Mouse (Mus musculus) thymus, postnatal 25 days (tissue): Measurements from ENCODE around the gene Apba1.

Source experiments
- DNase-seq: peaks from one replicate; pipeline ENCODE4 v3.0.0; 2022

Apba1 gene

GRCm38 (mm10) chr19:23879862-23880261, 121.2 kb downstream of the Apba1 start:
- DNase-seq: no peak

- DNase-seq: no peak
These were observed 127.5 kb downstream of the Apba1 start for GRCm38 (mm10) chr19:23886169-23886568.

GRCm38 (mm10) chr19:23891421-23891820, 132.7 kb downstream of the Apba1 start:
- DNase-seq: no peak

GRCm38 (mm10) chr19:23892633-23893032, 133.9 kb downstream of the Apba1 start:
- DNase-seq: no peak

DNA sequence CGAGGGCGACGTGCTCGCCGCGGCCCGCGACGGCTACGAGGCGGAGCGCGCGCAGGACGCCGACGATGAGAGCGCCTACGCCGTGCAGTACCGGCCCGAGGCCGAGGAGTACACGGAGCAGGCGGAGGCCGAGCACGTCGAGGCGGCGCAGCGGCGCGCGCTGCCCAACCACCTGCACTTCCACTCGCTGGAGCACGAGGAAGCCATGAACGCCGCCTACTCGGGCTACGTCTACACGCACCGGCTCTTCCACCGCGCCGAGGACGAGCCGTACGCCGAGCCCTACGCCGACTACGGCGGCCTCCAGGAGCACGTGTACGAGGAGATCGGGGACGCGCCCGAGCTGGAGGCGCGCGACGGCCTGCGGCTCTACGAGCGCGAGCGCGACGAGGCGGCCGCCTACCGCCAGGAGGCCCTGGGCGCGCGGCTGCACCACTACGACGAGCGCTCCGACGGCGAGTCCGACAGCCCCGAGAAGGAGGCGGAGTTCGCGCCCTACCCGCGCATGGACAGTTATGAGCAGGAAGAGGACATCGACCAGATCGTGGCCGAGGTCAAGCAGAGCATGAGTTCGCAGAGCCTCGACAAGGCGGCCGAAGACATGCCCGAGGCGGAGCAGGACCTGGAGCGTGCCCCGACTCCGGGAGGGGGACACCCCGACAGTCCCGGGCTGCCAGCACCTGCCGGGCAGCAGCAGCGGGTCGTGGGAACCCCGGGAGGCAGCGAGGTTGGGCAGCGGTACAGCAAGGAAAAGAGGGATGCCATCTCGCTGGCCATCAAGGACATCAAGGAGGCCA, 134.6 kb downstream of the Apba1 start:
- DNase-seq: peak; percentile 9

DNA sequence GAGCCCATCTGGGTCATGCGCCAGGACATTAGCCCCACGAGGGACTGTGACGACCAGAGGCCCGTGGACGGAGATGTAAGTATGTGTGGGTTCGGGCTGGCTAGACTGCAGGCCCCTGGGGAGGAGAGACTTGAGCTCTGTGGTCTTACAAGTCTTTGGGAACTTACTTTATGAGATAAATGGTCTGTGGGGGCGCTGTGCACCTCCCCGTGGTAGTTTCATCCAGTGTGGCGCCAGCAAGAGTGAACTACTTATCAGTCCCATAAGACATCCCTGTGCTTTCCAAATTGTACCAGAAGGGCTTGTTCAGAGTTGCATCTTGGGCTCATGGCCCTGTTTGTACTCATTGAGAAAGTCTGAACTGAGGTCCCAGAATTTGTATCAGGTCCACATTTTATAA, 135.3 kb downstream of the Apba1 start:
- DNase-seq: no peak

DNA sequence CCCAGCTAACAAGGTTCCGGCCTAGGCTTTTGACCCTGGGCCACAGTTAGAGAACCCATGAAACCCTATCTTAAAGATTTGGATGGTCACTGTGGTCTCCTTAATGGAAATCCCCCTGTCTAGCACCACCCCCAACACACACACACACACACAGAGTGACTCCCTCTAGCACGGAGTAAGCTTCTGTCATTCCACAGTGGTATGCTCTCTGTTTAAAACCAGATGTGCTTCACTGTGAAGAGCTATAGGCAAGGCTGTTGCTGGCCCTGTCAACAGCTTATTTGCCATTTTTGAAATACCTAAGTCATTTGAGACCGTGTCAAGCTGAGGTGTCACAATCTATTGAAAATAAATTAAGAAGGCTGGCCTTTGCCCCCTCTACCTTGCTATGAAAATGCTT, 136.1 kb downstream of the Apba1 start:
- no peak for DNase-seq

DNA sequence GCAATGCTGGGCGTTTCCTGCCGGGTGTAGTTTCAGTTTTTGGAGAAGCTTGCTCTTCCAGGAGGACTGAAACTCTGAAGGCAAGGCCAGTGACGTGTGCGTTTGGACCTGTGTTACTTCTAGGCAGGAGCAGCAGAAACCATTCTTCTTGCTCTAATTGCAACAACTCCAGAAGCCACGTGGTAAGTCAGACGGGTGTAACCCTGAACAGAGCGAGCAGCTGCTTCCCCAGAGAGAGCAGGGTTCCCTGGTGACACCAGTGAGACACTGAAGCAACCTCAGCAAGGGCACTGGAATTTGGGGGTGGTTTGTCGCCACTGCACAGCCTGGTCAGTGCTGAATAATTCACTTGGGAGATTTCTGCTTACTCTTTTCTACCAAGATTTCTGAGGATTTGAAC, 138.2 kb downstream of the Apba1 start:
- DNase-seq: no peak

- DNase-seq: no peak
These were observed 139.8 kb downstream of the Apba1 start for GRCm38 (mm10) chr19:23898501-23898900.

DNA sequence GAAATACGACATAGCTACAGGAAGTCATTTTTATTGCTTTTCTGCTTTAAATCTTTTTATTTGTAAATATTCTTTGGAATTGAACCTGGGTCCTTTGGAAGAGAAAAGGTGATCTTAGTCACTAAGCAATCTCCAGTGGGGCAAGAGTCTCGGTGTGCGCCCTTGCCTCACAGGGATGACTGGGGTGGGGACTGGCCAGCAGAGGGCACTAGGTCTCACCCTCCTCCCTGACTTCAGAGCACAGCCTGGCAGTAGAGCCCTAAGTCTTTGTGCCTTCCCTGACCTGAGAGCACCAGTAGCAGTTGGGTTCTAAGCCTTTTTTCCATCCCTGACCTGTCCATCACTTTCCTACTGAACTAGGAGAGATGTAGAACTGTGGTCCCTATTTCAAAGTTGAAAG, 142.5 kb downstream of the Apba1 start:
- peak; percentile 5 for DNase-seq

DNA sequence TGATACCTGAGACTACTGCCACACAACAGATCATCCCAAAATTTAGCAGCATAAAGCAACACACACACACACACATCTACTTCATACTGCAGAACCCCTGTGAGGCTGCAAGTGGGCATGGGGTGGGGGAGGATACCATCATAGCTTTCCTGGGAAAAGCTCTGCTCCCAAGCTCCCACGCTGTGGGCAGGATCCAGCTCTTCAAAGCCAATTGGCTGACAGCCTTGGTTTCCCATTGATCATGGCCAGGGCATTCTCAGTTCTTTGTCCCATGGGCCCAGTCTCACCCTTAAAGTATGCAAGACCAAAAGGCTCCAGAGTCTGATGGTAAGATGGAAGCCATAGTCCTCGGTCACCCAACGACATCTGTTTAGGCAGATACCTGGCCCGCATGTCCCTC, 143.1 kb downstream of the Apba1 start:
- DNase-seq: no peak

- no peak for DNase-seq
These were observed 144.4 kb downstream of the Apba1 start for GRCm38 (mm10) chr19:23903066-23903465.

DNA sequence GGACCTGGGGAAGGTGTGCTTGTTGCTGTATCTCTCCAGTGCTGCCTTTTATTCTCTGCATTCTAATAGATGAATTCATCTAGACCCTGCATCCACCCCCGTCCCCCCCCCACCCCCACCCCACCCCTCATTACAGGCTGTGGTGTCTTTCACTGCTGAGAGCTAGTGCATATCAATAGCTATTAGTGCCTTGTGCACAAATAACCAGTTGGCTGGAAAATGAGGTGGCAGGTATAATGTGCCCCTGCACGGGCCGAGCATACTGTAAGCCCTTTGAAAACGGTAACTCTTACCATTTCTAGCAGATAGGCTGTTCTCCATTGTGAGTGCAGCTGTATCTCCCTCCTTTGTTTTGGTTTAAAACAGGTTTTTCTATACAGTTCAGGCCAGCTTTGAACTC, 146.2 kb downstream of the Apba1 start:
- DNase-seq: no peak

DNA sequence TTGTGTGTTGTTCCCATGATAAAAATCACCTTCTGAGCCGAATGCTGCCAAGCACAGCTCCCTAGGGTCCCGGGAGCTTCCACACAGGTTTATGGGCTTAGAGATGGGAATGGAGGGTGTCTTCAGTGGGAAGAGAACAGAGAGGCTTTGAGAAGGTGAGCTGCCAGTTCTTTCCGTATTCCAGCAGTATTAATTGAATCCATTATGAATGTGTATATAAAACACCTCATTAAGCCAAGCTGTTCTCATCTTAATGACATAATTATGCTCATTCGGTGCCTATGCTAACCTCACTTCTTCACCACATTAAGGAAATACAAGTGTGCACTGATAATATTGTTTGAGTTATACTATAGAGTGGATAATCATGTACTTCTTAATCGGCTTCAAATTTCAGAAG, 147.1 kb downstream of the Apba1 start:
- DNase-seq: no peak

GRCm38 (mm10) chr19:23910345-23910744, 151.7 kb downstream of the Apba1 start:
- no peak for DNase-seq

DNA sequence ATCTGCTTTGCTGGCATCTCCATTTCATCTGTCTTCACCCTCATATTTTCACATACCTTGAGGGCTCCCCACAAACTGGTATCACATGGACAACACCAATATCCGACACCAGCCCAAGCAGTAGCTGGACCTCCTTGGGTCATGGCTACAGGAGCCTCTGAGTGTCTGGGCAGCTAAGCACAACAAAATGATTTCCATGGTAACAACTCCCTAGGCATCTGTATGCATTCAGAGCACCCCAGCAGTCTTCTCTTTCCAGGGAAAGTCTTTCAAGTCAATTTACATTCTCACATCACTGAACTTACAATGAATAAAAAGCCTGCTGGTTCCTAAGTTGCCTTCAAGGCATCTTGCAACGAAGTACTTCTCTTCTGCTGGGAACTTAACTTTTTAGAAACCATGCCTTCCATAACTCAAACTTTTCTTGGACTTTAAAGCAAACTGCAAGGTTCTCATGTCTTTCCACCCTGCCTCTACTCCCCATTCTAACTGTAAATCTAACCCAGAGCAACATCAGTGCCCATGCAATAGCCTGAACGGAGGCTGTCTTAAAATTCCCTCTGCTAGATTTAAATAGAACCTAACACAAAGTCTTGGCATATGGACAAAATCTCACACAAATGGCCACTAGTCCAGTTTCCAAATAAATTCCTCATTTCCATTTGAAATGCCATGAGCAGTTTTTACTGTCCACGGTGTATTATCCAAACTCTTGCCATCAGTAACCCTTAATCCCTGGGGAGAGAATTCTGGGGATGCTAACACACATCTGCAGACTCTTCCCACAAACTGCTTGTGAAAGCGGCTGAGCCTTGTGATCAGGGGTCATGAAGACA, 160.9 kb downstream of the Apba1 start:
- DNase-seq: no peak

DNA sequence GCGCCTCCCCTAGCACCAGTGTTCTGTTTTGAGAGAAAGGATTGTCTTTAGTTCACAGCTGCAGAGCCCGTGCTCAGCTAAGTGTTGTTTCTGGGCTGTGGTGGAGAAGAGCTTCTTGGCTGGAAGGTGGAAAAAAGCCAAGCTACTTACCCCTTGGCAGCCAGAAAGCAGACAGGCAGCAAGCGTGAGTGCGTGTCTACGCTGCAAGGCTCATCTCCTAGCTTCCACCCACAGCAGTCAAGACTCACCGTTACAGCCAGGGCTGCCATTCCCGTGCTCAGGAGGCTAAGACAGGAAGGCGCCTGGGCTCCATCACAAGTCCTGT, 161.5 kb downstream of the Apba1 start:
- no peak for DNase-seq

- DNase-seq: no peak
These were observed 163.9 kb downstream of the Apba1 start for GRCm38 (mm10) chr19:23922601-23923000.

GRCm38 (mm10) chr19:23924057-23924456, 165.4 kb downstream of the Apba1 start:
- DNase-seq: no peak

DNA sequence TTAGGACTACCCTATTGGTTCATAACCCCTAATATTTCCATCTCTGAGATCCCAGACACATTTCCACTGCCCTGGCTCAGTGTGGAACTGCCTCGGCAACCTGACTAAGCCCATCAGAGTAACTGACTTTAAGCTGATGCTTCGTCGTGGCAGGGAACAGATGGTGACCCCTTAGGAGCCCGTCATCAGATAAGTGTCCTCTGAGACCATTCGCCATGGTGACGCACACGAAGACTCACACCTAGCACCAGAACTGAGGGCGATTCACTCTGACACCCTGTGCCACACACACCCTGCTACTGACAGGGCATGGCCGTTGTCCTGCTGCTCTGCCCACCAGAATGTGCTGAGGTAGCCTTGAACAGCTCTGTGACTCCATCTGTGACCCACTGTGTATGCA, 166.1 kb downstream of the Apba1 start:
- no peak for DNase-seq

- no peak for DNase-seq
These were observed 166.9 kb downstream of the Apba1 start for GRCm38 (mm10) chr19:23925541-23925940.

DNA sequence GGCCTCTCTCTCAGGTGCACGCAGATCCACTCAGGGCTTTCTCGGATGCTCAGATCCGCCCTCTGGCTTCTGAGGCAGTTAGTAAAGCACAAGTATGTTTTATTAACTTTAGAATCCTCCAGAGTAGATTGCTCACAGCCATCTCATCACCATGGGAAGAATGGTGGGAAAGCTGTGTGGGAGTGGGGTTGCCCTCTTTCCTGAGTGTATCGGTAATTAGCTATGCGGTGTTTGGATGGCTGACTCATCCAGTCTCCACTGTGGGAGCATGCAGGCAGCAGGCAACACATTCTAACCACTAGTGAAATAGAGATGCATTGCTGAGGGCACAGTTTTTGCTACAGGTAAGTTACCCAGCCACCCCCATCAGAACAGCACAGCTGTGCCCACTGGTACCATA, 172.1 kb downstream of the Apba1 start:
- DNase-seq: no peak

- no peak for DNase-seq
These were observed 182.8 kb downstream of the Apba1 start for GRCm38 (mm10) chr19:23941422-23941949.

- DNase-seq: no peak
These were observed 184.2 kb downstream of the Apba1 start for GRCm38 (mm10) chr19:23942886-23943285.
